Mouse (Mus musculus) MEL (cell line): ENCODE data around the gene Capn8. TPM values are rescaled to one million over a fixed set of nuclear protein-coding genes. Genes with fewer than 3 reads are reported as not detected.

ENCODE experiments used
- DNase-seq: peaks from one replicate; pipeline ENCODE4 v3.0.0; 2011; ENCODE audit warnings: low read depth, low spot score
- H3K27ac ChIP-seq: 2 replicates; pipeline ENCODE4 v1.5.1; 2012; ENCODE audit warnings: low read depth, mild to moderate bottlenecking, control low read depth, low read length, moderate library complexity; ENCODE audit not compliant: control insufficient read depth
- H3K27me3 ChIP-seq, 2 experiments: fragments of 150-350 bp in 1 of 2; sonication (generic) in 1 of 2; 2 replicates each; pipeline ENCODE4 v1.6.1; 2012; ENCODE audit warnings: low read length in 2 of 2, mild to moderate bottlenecking in 2 of 2, improper control_type of control experiment in 1 of 2, moderate library complexity in 1 of 2; ENCODE audit not compliant: insufficient read depth in 2 of 2, control insufficient read depth in 1 of 2
- H3K36me3 ChIP-seq, 2 experiments: 2 replicates each; pipeline ENCODE4 v1.6.1; 2012 to 2014; ENCODE audit warnings: low read length in 2 of 2, improper control_type of control experiment in 1 of 2, inconsistent platforms in 1 of 2, mild to moderate bottlenecking in 1 of 2; ENCODE audit not compliant: insufficient read depth in 2 of 2, control insufficient read depth in 1 of 2
- H3K4me1 ChIP-seq, 2 experiments: fragments of 150-350 bp in 1 of 2; sonication (generic) in 1 of 2; 2 replicates each; pipeline ENCODE4 v1.6.1; 2012; ENCODE audit warnings: low read length in 2 of 2, improper control_type of control experiment in 1 of 2, mild to moderate bottlenecking in 1 of 2; ENCODE audit not compliant: insufficient read depth in 2 of 2, control insufficient read depth in 1 of 2
- H3K4me3 ChIP-seq, 2 experiments: fragments of 150-350 bp in 1 of 2; sonication (generic) in 1 of 2; 2 replicates each; pipeline ENCODE4 v1.5.1; 2012; ENCODE audit warnings: low read depth in 2 of 2, low read length in 2 of 2, mild to moderate bottlenecking in 2 of 2, moderate library complexity in 2 of 2, control low read depth in 1 of 2, improper control_type of control experiment in 1 of 2; ENCODE audit not compliant: control insufficient read depth in 1 of 2, insufficient read depth in 1 of 2
- H3K79me2 ChIP-seq: 2 replicates; pipeline ENCODE4 v1.6.1; 2012; ENCODE audit warnings: mild to moderate bottlenecking, low read length, moderate library complexity; ENCODE audit not compliant: control insufficient read depth, poor library complexity, insufficient read depth
- H3K9ac ChIP-seq: 2 replicates; pipeline ENCODE4 v1.6.1; 2012; ENCODE audit warnings: low read depth, mild to moderate bottlenecking, control low read depth, low read length, moderate library complexity; ENCODE audit not compliant: control insufficient read depth, poor library complexity, severe bottlenecking
- H3K9me3 ChIP-seq: fragments of 150-350 bp; sonication (generic); replicated peaks from 2 replicates; pipeline ENCODE4 v1.6.1; 2012; ENCODE audit warnings: mild to moderate bottlenecking, low read length, improper control_type of control experiment, moderate library complexity; ENCODE audit not compliant: insufficient read depth
- EP300 ChIP-seq, 2 experiments: IDR thresholded peaks; 2 replicates each; pipeline ENCODE4 v1.6.1; 2011; ENCODE audit warnings: improper control_type of control experiment in 2 of 2, low read length in 2 of 2, low read depth in 1 of 2, mild to moderate bottlenecking in 1 of 2
- GATA1 ChIP-seq: IDR thresholded peaks from 2 replicates; pipeline ENCODE4 v1.6.1; 2011; ENCODE audit warnings: low read depth, low read length, improper control_type of control experiment
- MAX ChIP-seq: IDR thresholded peaks from 2 replicates; pipeline ENCODE4 v1.6.1; 2011; ENCODE audit warnings: low read length, improper control_type of control experiment
- MAZ ChIP-seq: IDR thresholded peaks from 2 replicates; pipeline ENCODE4 v1.6.1; 2012; ENCODE audit warnings: low read depth, mild to moderate bottlenecking, inconsistent platforms, low read length, improper control_type of control experiment
- MYB ChIP-seq: IDR thresholded peaks from 2 replicates; pipeline ENCODE4 v1.6.1; 2011; ENCODE audit warnings: mild to moderate bottlenecking, low read depth, low read length, improper control_type of control experiment
- MYC ChIP-seq: IDR thresholded peaks from 2 replicates; pipeline ENCODE4 v1.6.1; 2011; ENCODE audit warnings: low read depth, mild to moderate bottlenecking, low read length, improper control_type of control experiment, moderate library complexity
- NELFE ChIP-seq: IDR thresholded peaks from 2 replicates; pipeline ENCODE4 v1.6.1; 2011; ENCODE audit warnings: low read depth, low read length, improper control_type of control experiment
- NRF1 ChIP-seq: IDR thresholded peaks from 2 replicates; pipeline ENCODE4 v1.6.1; 2014; ENCODE audit warnings: low read depth, mild to moderate bottlenecking, inconsistent platforms, low read length, improper control_type of control experiment, moderate library complexity; ENCODE audit not compliant: poor library complexity, insufficient read depth, severe bottlenecking
- POLR2AphosphoS2 ChIP-seq: IDR thresholded peaks from 2 replicates; pipeline ENCODE4 v1.6.1; 2011; ENCODE audit warnings: low read length, improper control_type of control experiment
- POLR2AphosphoS5 ChIP-seq: IDR thresholded peaks from 2 replicates; pipeline ENCODE4 v1.6.1; 2012; ENCODE audit warnings: low read depth, borderline replicate concordance, mild to moderate bottlenecking, inconsistent platforms, low read length, moderate library complexity, mixed read lengths
- SMC3 ChIP-seq: IDR thresholded peaks from 2 replicates; pipeline ENCODE4 v1.6.1; 2011; ENCODE audit warnings: low read depth, low read length, improper control_type of control experiment
- TAL1 ChIP-seq: IDR thresholded peaks from 2 replicates; pipeline ENCODE4 v1.6.1; 2012; ENCODE audit warnings: mild to moderate bottlenecking, inconsistent platforms, low read length, moderate library complexity, mixed read lengths
- TBP ChIP-seq: IDR thresholded peaks from 2 replicates; pipeline ENCODE4 v1.8.0; 2011; ENCODE audit warnings: low read depth, low read length, improper control_type of control experiment
- TCF12 ChIP-seq: IDR thresholded peaks from 2 replicates; pipeline ENCODE4 v1.6.1; 2014; ENCODE audit warnings: low read depth, mild to moderate bottlenecking, inconsistent platforms, low read length, improper control_type of control experiment, moderate library complexity
- UBTF ChIP-seq: IDR thresholded peaks from 2 replicates; pipeline ENCODE4 v1.6.1; 2012; ENCODE audit warnings: low read depth, mild to moderate bottlenecking, inconsistent platforms, low read length, improper control_type of control experiment, moderate library complexity, borderline replicate concordance; ENCODE audit not compliant: insufficient read depth
- USF1 ChIP-seq: IDR thresholded peaks from 2 replicates; pipeline ENCODE4 v1.6.1; 2014; ENCODE audit warnings: low read depth, mild to moderate bottlenecking, inconsistent platforms, low read length, improper control_type of control experiment, moderate library complexity
- USF2 ChIP-seq, 2 experiments: IDR thresholded peaks; 2 replicates each; pipeline ENCODE4 v1.6.1; 2011 to 2012; ENCODE audit warnings: improper control_type of control experiment in 2 of 2, low read length in 2 of 2, borderline replicate concordance in 1 of 2, inconsistent platforms in 1 of 2, low read depth in 1 of 2, mild to moderate bottlenecking in 1 of 2; ENCODE audit not compliant: insufficient read depth in 1 of 2
- ZNF384 ChIP-seq: IDR thresholded peaks from 2 replicates; pipeline ENCODE4 v1.6.1; 2012; ENCODE audit warnings: low read depth, mild to moderate bottlenecking, inconsistent platforms, low read length, improper control_type of control experiment
- polyA plus RNA-seq, 2 experiments: library from polyadenylated mRNA; stranded (reverse) in 1 of 2; unstranded in 1 of 2; fragments of >175 nt in 1 of 2; fragments of >200 nt in 1 of 2; gene quantifications; 2 replicates each; pipeline versions ENCODE4 v1.2.1 to v1.2.4; 2012; ENCODE audit warnings: low replicate concordance in 2 of 2, low read depth in 1 of 2; ENCODE audit not compliant: insufficient read length in 2 of 2, insufficient read depth in 1 of 2, missing spikeins in 1 of 2
- total RNA-seq: library from RNA; depleted of rRNA; stranded (reverse); fragments of 300-350 nt; gene quantifications from 2 replicates; pipeline ENCODE4 v1.2.3, GENCODE M21; 2012

The Capn8 gene
- total and polyA plus RNA-seq, 3 experiments, result not detected

- TF ChIP-seq USF2 (IDR thresholded peaks at IDR 0.05; ENCODE audit: borderline replicate concordance in 1 of 2, insufficient read depth in 1 of 2, low read depth in 1 of 2, low read length in 2 of 2) (no peak), SMC3 (no peak)
Observed at GRCm38 (mm10) chr1:182520938-182521500, 43.8 kb upstream of the Capn8 start (continued).

DNA sequence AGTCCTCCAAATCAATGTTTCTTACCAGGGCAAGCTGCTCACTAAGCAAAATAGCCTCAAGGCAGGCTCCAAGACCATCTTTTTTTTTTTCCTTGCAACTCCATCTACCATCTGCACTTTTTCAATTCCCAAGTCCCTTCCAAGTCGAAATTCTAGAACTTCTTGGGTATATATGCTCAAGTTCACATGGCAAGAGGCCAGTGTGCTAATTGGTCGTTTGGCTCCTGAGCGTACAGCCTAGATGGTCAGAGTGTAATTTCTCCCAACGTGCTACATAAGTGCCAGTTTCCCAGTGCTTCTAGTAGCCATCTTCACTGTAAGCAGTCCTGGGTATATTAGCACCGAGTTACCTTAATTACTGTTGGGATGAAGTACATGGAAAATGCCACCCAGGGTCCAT lies 41.8 kb upstream of the Capn8 start:
- Histone ChIP-seq H3K9ac (no peak overlapping the region), H3K27ac (no peak overlapping the region), H3K4me3 (no peak overlapping the region), H3K79me2 (no peaks in the 10 kb centered on the region), H3K4me1 (peaks cover 9 to 60% of the 10 kb centered on the region in 2 experiments), H3K36me3 (peaks cover 0 to 10% of the 10 kb centered on the region in 2 experiments; a peak in 2 of 4 replicates)
- no peak for TF ChIP-seq UBTF
- no peak for TF ChIP-seq TBP
- TF ChIP-seq MYC, result no peak
- no peak for TF ChIP-seq TAL1
- no peak for TF ChIP-seq NELFE
- TF ChIP-seq MAX, result no peak
- TF ChIP-seq SMC3, result no peak
- no peak for TF ChIP-seq EP300 (IDR thresholded peaks at IDR 0.05; ENCODE audit: low read depth in 1 of 2, low read length in 2 of 2)
- no peak for TF ChIP-seq USF1
- no peak for TF ChIP-seq MAZ
- no peak for TF ChIP-seq MYB
- TF ChIP-seq POLR2AphosphoS2, result no peak
- TF ChIP-seq ZNF384, result no peak
- no peak for TF ChIP-seq POLR2AphosphoS5
- no peak for TF ChIP-seq NRF1
- TF ChIP-seq, all 39 proteins: peak for 0
- no peak for DNase-seq
- H3K27me3 ChIP-seq, result no peaks in the 10 kb centered on the region
- no peaks in the 10 kb centered on the region for H3K9me3 ChIP-seq

DNA sequence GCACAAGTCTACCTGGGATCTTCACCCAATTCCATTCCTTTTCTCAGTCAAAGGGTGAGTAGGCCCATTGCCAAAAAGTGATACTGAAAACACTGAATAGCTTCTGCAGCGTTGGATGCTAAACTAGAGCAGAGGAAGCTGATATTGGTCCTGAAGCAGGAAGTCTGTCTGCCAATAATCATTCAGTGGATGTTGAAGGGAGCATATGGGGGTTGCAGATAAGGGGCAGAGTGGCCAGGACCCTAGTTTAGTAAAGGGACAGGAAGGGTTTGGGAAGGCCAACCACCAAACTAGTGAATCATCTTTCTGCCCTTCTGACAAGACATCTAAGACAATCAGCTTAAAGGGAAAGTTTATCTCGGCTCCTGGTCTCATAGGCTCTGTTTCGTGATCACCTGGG lies 41.1 kb upstream of the Capn8 start:
- no peaks in the 10 kb centered on the region for H3K79me2 ChIP-seq
- no peaks in the 10 kb centered on the region for H3K9me3 ChIP-seq
- H3K4me3 ChIP-seq, result no peak overlapping the region
- peaks cover 6 to 58% of the 10 kb centered on the region in 2 experiments for H3K4me1 ChIP-seq
- TF ChIP-seq EP300 (IDR thresholded peaks at IDR 0.05; ENCODE audit: low read depth in 1 of 2, low read length in 2 of 2), result peak in 1 of 2 experiments; percentile 38; a peak in 2 of 4 replicates
- peak; percentile 34; the same call in 1 of the 2 replicates for TF ChIP-seq GATA1
- peak; percentile 67 for TF ChIP-seq TAL1
- TF ChIP-seq SMC3, result no peak
- TF ChIP-seq TCF12, result peak; percentile 44; the same call in 1 of the 2 replicates
- H3K9ac ChIP-seq, result no peak overlapping the region
- DNase-seq, result peak; percentile 32
- H3K36me3 ChIP-seq, result peaks cover 0 to 5% of the 10 kb centered on the region in 2 experiments; a peak in 2 of 4 replicates
- H3K27me3 ChIP-seq, result no peaks in the 10 kb centered on the region
- H3K27ac ChIP-seq, result no peak overlapping the region
